Mouse (Mus musculus): ENCODE data around the gene Dnah11. TPM values are rescaled to one million over a fixed set of nuclear protein-coding genes. Genes with fewer than 3 reads are reported as not detected.

Gene Dnah11
- polyA plus RNA-seq, 1 experiment from 2014 or later, result 0.16 TPM

GRCm38 (mm10) chr12:118186120-118186880 is 12.5 kb downstream of the Dnah11 start:
- Histone ChIP-seq H3K36me3 (ENCODE audit: control insufficient read depth, insufficient read depth, low read length) (no peaks in the 10 kb centered on the region), H3K4me1 (ENCODE audit: control insufficient read depth, insufficient read depth, low read length) (peaks cover 5% of the 10 kb centered on the region; the same call in 1 of the 2 replicates), H3K4me3 (ENCODE audit: low read depth, low read length) (no peak overlapping the region), H3K27me3 (ENCODE audit: control insufficient read depth, insufficient read depth, low read length) (peaks cover 9% of the 10 kb centered on the region; the same call in 1 of the 2 replicates), H3K4me2 (ENCODE audit: low read depth) (no peak overlapping the region), H3K9ac (ENCODE audit: low read length) (no peak overlapping the region), H3K27ac (ENCODE audit: low read depth, low read length) (no peak overlapping the region), H3K9me3 (ENCODE audit: control insufficient read depth, low read length) (no peaks in the 10 kb centered on the region)
- DNase-seq (ENCODE audit: low spot score) (no peak), ATAC-seq (ENCODE audit: insufficient read depth, low FRiP score, low TSS enrichment) (no peak)
- 21% methylated on average over 4 of the region's 4 CpGs for WGBS

- Histone ChIP-seq H3K4me2 (ENCODE audit: low read depth) (no peak overlapping the region), H3K4me3 (ENCODE audit: low read depth, low read length) (no peak overlapping the region), H3K9me3 (ENCODE audit: control insufficient read depth, low read length) (no peaks in the 10 kb centered on the region), H3K27ac (ENCODE audit: low read depth, low read length) (no peak overlapping the region), H3K36me3 (ENCODE audit: control insufficient read depth, insufficient read depth, low read length) (no peaks in the 10 kb centered on the region), H3K27me3 (ENCODE audit: control insufficient read depth, insufficient read depth, low read length) (peaks cover 9% of the 10 kb centered on the region; the same call in 1 of the 2 replicates), H3K4me1 (ENCODE audit: control insufficient read depth, insufficient read depth, low read length) (peaks cover 5% of the 10 kb centered on the region; the same call in 1 of the 2 replicates), H3K9ac (ENCODE audit: low read length) (no peak overlapping the region)
- DNase-seq (ENCODE audit: low spot score) (no peak), ATAC-seq (ENCODE audit: insufficient read depth, low FRiP score, low TSS enrichment) (no peak)
- 80% methylated on average over 1 of the region's 1 CpGs for WGBS
These were observed 14.1 kb downstream of the Dnah11 start for GRCm38 (mm10) chr12:118184731-118185130.

- no peaks in the 10 kb centered on the region for H3K27me3 ChIP-seq (ENCODE audit: control insufficient read depth, insufficient read depth, low read length)
- no peak overlapping the region for H3K4me3 ChIP-seq (ENCODE audit: low read depth, low read length)
- H3K4me2 ChIP-seq (ENCODE audit: low read depth), result no peak overlapping the region
- no peak for ATAC-seq (ENCODE audit: insufficient read depth, low FRiP score, low TSS enrichment)
- no peak for DNase-seq (ENCODE audit: low spot score)
- WGBS, result 90% methylated on average over 5 of the region's 5 CpGs
- no peaks in the 10 kb centered on the region for H3K9me3 ChIP-seq (ENCODE audit: control insufficient read depth, low read length)
- H3K27ac ChIP-seq (ENCODE audit: low read depth, low read length), result no peak overlapping the region
- no peaks in the 10 kb centered on the region for H3K4me1 ChIP-seq (ENCODE audit: control insufficient read depth, insufficient read depth, low read length)
- no peak overlapping the region for H3K9ac ChIP-seq (ENCODE audit: low read length)
- H3K36me3 ChIP-seq (ENCODE audit: control insufficient read depth, insufficient read depth, low read length), result no peaks in the 10 kb centered on the region
These were observed 21.1 kb downstream of the Dnah11 start for GRCm38 (mm10) chr12:118177756-118178155.

- WGBS, result 34% methylated on average over 4 of the region's 4 CpGs
- H3K4me2 ChIP-seq (ENCODE audit: low read depth), result no peak overlapping the region
These were observed 34.1 kb downstream of the Dnah11 start for GRCm38 (mm10) chr12:118164785-118165184.

GRCm38 (mm10) chr12:118156986-118157385 is 41.9 kb downstream of the Dnah11 start:
- Histone ChIP-seq H3K4me2 (ENCODE audit: low read depth) (no peak overlapping the region), H3K27me3 (ENCODE audit: control insufficient read depth, insufficient read depth, low read length) (no peaks in the 10 kb centered on the region), H3K9me3 (ENCODE audit: control insufficient read depth, low read length) (no peaks in the 10 kb centered on the region), H3K4me1 (ENCODE audit: control insufficient read depth, insufficient read depth, low read length) (no peaks in the 10 kb centered on the region), H3K4me3 (ENCODE audit: low read depth, low read length) (no peak overlapping the region), H3K9ac (ENCODE audit: low read length) (no peak overlapping the region), H3K36me3 (ENCODE audit: control insufficient read depth, insufficient read depth, low read length) (no peaks in the 10 kb centered on the region), H3K27ac (ENCODE audit: low read depth, low read length) (no peak overlapping the region)
- ATAC-seq (ENCODE audit: insufficient read depth, low FRiP score, low TSS enrichment) (no peak), DNase-seq (ENCODE audit: low spot score) (no peak)
- 88% methylated on average over 5 of the region's 5 CpGs for WGBS

More at GRCm38 (mm10) chr12:118164785-118165184, 34.1 kb downstream of the Dnah11 start:
- Histone ChIP-seq H3K36me3 (ENCODE audit: control insufficient read depth, insufficient read depth, low read length) (no peaks in the 10 kb centered on the region), H3K4me3 (ENCODE audit: low read depth, low read length) (no peak overlapping the region), H3K9me3 (ENCODE audit: control insufficient read depth, low read length) (no peaks in the 10 kb centered on the region), H3K27ac (ENCODE audit: low read depth, low read length) (no peak overlapping the region), H3K4me1 (ENCODE audit: control insufficient read depth, insufficient read depth, low read length) (no peaks in the 10 kb centered on the region), H3K27me3 (ENCODE audit: control insufficient read depth, insufficient read depth, low read length) (no peaks in the 10 kb centered on the region), H3K9ac (ENCODE audit: low read length) (no peak overlapping the region)
- DNase-seq (ENCODE audit: low spot score) (no peak), ATAC-seq (ENCODE audit: insufficient read depth, low FRiP score, low TSS enrichment) (no peak)

- no peak overlapping the region for H3K4me2 ChIP-seq (ENCODE audit: low read depth)
- H3K4me1 ChIP-seq (ENCODE audit: control insufficient read depth, insufficient read depth, low read length), result no peaks in the 10 kb centered on the region
- H3K9me3 ChIP-seq (ENCODE audit: control insufficient read depth, low read length), result no peaks in the 10 kb centered on the region
- DNase-seq (ENCODE audit: low spot score) (no peak), ATAC-seq (ENCODE audit: insufficient read depth, low FRiP score, low TSS enrichment) (no peak)
- H3K4me3 ChIP-seq (ENCODE audit: low read depth, low read length), result no peak overlapping the region
- H3K27ac ChIP-seq (ENCODE audit: low read depth, low read length), result no peak overlapping the region
- no peaks in the 10 kb centered on the region for H3K27me3 ChIP-seq (ENCODE audit: control insufficient read depth, insufficient read depth, low read length)
- WGBS, result 94% methylated on average over 2 of the region's 2 CpGs
- H3K9ac ChIP-seq (ENCODE audit: low read length), result no peak overlapping the region
- no peaks in the 10 kb centered on the region for H3K36me3 ChIP-seq (ENCODE audit: control insufficient read depth, insufficient read depth, low read length)
These were observed 51.3 kb downstream of the Dnah11 start for GRCm38 (mm10) chr12:118147521-118148033.

GRCm38 (mm10) chr12:118128116-118128515 is 70.7 kb downstream of the Dnah11 start:
- H3K4me3 ChIP-seq (ENCODE audit: low read depth, low read length), result no peak overlapping the region
- no peak for ATAC-seq (ENCODE audit: insufficient read depth, low FRiP score, low TSS enrichment)
- WGBS, result 92% methylated on average over 4 of the region's 4 CpGs

GRCm38 (mm10) chr12:118119668-118120067 is 79.2 kb downstream of the Dnah11 start:
- H3K36me3 ChIP-seq (ENCODE audit: control insufficient read depth, insufficient read depth, low read length), result no peaks in the 10 kb centered on the region
- no peaks in the 10 kb centered on the region for H3K27me3 ChIP-seq (ENCODE audit: control insufficient read depth, insufficient read depth, low read length)
- H3K9me3 ChIP-seq (ENCODE audit: control insufficient read depth, low read length), result no peaks in the 10 kb centered on the region
- H3K4me2 ChIP-seq (ENCODE audit: low read depth), result no peak overlapping the region
- no peak overlapping the region for H3K27ac ChIP-seq (ENCODE audit: low read depth, low read length)
- DNase-seq (ENCODE audit: low spot score) (no peak), ATAC-seq (ENCODE audit: insufficient read depth, low FRiP score, low TSS enrichment) (no peak)
- no peak overlapping the region for H3K9ac ChIP-seq (ENCODE audit: low read length)
- 95% methylated on average over 3 of the region's 3 CpGs for WGBS
- H3K4me1 ChIP-seq (ENCODE audit: control insufficient read depth, insufficient read depth, low read length), result no peaks in the 10 kb centered on the region
- H3K4me3 ChIP-seq (ENCODE audit: low read depth, low read length), result no peak overlapping the region

More at GRCm38 (mm10) chr12:118128116-118128515, 70.7 kb downstream of the Dnah11 start:
- DNase-seq (ENCODE audit: low spot score), result no peak
- Histone ChIP-seq H3K27ac (ENCODE audit: low read depth, low read length) (no peak overlapping the region), H3K4me2 (ENCODE audit: low read depth) (no peak overlapping the region), H3K27me3 (ENCODE audit: control insufficient read depth, insufficient read depth, low read length) (no peaks in the 10 kb centered on the region), H3K9me3 (ENCODE audit: control insufficient read depth, low read length) (no peaks in the 10 kb centered on the region), H3K4me1 (ENCODE audit: control insufficient read depth, insufficient read depth, low read length) (no peaks in the 10 kb centered on the region), H3K36me3 (ENCODE audit: control insufficient read depth, insufficient read depth, low read length) (no peaks in the 10 kb centered on the region), H3K9ac (ENCODE audit: low read length) (no peak overlapping the region)

GRCm38 (mm10) chr12:118112599-118112998 is 86.2 kb downstream of the Dnah11 start:
- no peak for ATAC-seq (ENCODE audit: insufficient read depth, low FRiP score, low TSS enrichment)
- H3K4me1 ChIP-seq (ENCODE audit: control insufficient read depth, insufficient read depth, low read length), result no peaks in the 10 kb centered on the region

More at GRCm38 (mm10) chr12:118112599-118112998, 86.2 kb downstream of the Dnah11 start:
- H3K4me3 ChIP-seq (ENCODE audit: low read depth, low read length), result no peak overlapping the region
- no peak overlapping the region for H3K27ac ChIP-seq (ENCODE audit: low read depth, low read length)
- no peaks in the 10 kb centered on the region for H3K9me3 ChIP-seq (ENCODE audit: control insufficient read depth, low read length)
- no peak for DNase-seq (ENCODE audit: low spot score)
- H3K4me2 ChIP-seq (ENCODE audit: low read depth), result no peak overlapping the region
- no peaks in the 10 kb centered on the region for H3K27me3 ChIP-seq (ENCODE audit: control insufficient read depth, insufficient read depth, low read length)
- WGBS, result 83% methylated on average over 8 of the region's 8 CpGs
- no peaks in the 10 kb centered on the region for H3K36me3 ChIP-seq (ENCODE audit: control insufficient read depth, insufficient read depth, low read length)
- H3K9ac ChIP-seq (ENCODE audit: low read length), result no peak overlapping the region

Measured in neural tube, embryonic 11.5 days (tissue).